Mouse (Mus musculus) thymus, adult 2 months (tissue): ENCODE measurements around the gene Hist1h4k.

Experiments used
- CTCF ChIP-seq: fragments of 200-500 bp; IDR thresholded peaks from 2 replicates; pipeline ENCODE4 v1.5.1; 2012; ENCODE audit warnings: mild to moderate bottlenecking, control low read depth, low read length, moderate library complexity, borderline replicate concordance; ENCODE audit not compliant: control insufficient read depth, poor library complexity, insufficient read depth; ENCODE audit errors: extremely low read depth
- POLR2A ChIP-seq: fragments of 200-500 bp; IDR thresholded peaks from 2 replicates; pipeline ENCODE4 v1.6.1; 2012; ENCODE audit warnings: mild to moderate bottlenecking, low read length, control low read depth, moderate library complexity; ENCODE audit not compliant: control insufficient read depth, poor library complexity, insufficient read depth; ENCODE audit errors: extremely low read depth

DNA sequence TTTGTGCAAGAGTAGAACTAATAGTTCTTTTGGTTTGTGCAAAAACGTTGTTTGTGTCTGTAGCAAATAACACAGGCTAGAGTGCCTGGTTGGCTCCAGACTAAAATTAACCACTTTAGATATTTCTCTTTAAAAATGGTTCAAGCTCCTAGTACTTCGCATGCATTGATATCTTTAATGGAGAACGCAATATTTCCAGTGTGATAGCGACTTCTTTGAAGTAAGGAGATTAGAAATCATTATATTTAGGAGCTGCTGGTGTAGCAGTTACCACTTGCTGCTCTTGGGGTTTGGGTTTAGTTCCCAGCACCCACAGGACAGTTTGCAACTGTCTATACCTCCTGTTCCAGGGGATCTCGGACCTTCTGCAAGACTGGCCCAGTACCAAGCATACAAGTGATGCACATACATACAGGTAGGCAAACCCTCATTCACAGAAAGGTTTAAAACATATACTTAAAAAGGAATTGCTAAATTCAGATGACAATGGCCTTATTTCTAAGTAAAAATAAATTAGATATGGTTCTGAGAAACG is 30.8 kb upstream of the Hist1h4k start:
- TF ChIP-seq POLR2A (no peak), CTCF (no peak)
